In the genomic region with DNA sequence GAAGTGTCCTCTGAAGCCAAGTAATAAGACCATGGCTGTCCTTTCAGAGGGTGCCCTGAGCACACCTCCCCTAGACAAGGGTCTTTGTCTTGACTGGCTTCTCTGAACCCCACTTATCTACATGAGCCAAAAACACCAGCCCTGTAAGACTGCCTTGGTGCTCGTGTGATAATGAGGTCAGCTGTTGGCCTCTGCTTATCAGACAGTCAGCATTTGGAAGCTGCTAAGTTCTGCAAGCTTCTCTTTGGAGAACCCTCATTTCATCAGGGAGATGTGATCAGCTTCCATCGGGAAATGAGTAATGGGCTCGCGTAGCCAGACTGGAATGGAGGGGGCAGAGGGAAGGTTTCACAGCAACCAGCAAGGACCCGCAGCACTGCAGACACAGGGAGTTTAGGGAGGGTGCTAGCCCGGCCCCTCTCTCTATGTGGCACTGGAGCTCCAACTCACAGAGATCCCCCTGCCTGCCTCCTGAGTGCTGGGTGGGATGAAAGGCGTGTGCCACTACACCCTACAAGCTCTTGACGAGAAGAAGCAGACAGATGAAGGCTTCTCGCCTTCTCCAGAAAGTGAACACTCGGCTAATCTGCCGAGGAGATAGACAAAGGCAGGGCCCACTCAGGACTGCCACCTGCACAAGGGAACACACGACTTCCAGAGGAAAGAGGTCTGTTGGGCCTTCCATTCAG, we compare ENCODE assay signal across 15 mouse cellular contexts. TPM values are rescaled to one million over a fixed set of nuclear protein-coding genes. Genes with fewer than 3 reads are reported as not detected.
A peak's percentile ranks its signal among the peaks of the same experiment; 100 is the strongest.
DNase-seq lines count a peak whose midpoint lies in the region; ATAC-seq and TF ChIP-seq lines count a peak whose summit lies in the region.
"Had no signal": no experiment of that assay in that cellular context is flagged by ENCODE, and none has a peak within 500 bp of the region (broad histone marks: within the 10 kb centered on the region; RNA-seq: fewer than 3 reads in every experiment).

No protein-coding gene starts in this region.

- peak overlapping the region; percentile 78 for H3K27ac ChIP-seq in heart, embryonic 11.5 days (ENCODE audit: low read depth, low read length)
- H3K27ac ChIP-seq in spleen, adult 2 months (ENCODE audit: insufficient read depth, low read length) = peak overlapping the region; percentile 55; the same call in 1 of the 2 replicates
- H3K27ac ChIP-seq in liver, embryonic 12.5 days = peak overlapping the region; percentile 99
- H3K27ac ChIP-seq: hindbrain, embryonic 15.5 days had no signal

- H3K4me2 ChIP-seq in heart, embryonic 11.5 days = peak overlapping the region; percentile 49
- peak overlapping the region; percentile 87 for H3K4me2 ChIP-seq in liver, embryonic 12.5 days
- H3K4me2 ChIP-seq: hindbrain, embryonic 15.5 days had no signal

- H3K4me3 ChIP-seq in heart, embryonic 11.5 days (ENCODE audit: low read depth, low read length) = peak overlapping the region; percentile 10; the same call in 1 of the 2 replicates
- H3K4me3 ChIP-seq in spleen, adult 2 months (ENCODE audit: extremely low read depth, insufficient read depth, insufficient read length) = no peak overlapping the region
- H3K4me3 ChIP-seq in liver, embryonic 12.5 days = peak overlapping the region; percentile 70
- H3K4me3 ChIP-seq: hindbrain, embryonic 15.5 days had no signal

- no peaks in the 10 kb centered on the region for H3K9me3 ChIP-seq in heart, embryonic 11.5 days (replicated peaks; ENCODE audit: control insufficient read depth, low read length)
- H3K9me3 ChIP-seq in liver, embryonic 12.5 days (replicated peaks) = no peaks in the 10 kb centered on the region
- H3K9me3 ChIP-seq: hindbrain, embryonic 15.5 days had no signal

- no peak for TF ChIP-seq CTCF in spleen, adult 2 months (IDR thresholded peaks at IDR 0.05; ENCODE audit: extremely low read depth, insufficient read depth, insufficient read length, insufficient replicate concordance)

- intact Hi-C loops in heart, postnatal 36 days (cut with DNase I) = no loop called here

- 50% methylated on average over 12 of the region's 12 CpGs for WGBS in heart, embryonic 11.5 days (ENCODE audit: insufficient replicate concordance)
- 82% methylated on average over 12 of the region's 12 CpGs for WGBS in spleen, adult 2 months
- WGBS in liver, embryonic 12.5 days (ENCODE audit: insufficient replicate concordance) = 25% methylated on average over 12 of the region's 12 CpGs

- ATAC-seq in heart, embryonic 11.5 days (replicated peaks; ENCODE audit: insufficient number of reproducible peaks, low FRiP score, low TSS enrichment) = peak; percentile 86
- peak; percentile 86 for ATAC-seq in liver, embryonic 12.5 days

- DNase-seq in heart, postnatal 36 days = no peak
- DNase-seq in spleen, adult 2 months (ENCODE audit: low read depth in 1 of 2, low spot score in 2 of 2) = no peak
- no peak for DNase-seq in spleen, adult 18-20 months
- DNase-seq in spleen, postnatal 36 days (ENCODE audit: low spot score in 2 of 2) = peak; percentile 32 to 68
- DNase-seq in frontal cortex, adult 2 months (ENCODE audit: extremely low spot score in 1 of 2, low spot score in 1 of 2) = no peak
- DNase-seq in thymus, postnatal 25 days = no peak
- DNase-seq: adrenal gland, postnatal 14 days; gastrocnemius, postnatal 25 days had no signal

- no peak for TF ChIP-seq POLR2A in spleen, adult 2 months (IDR thresholded peaks at IDR 0.05; ENCODE audit: low read depth, low read length)

- H3K27me3 ChIP-seq in heart, embryonic 11.5 days (ENCODE audit: control insufficient read depth, insufficient read depth, low read length) = no peaks in the 10 kb centered on the region
- H3K27me3 ChIP-seq in spleen, adult 2 months (ENCODE audit: control insufficient read depth, insufficient read depth, low read length) = no peaks in the 10 kb centered on the region
- H3K27me3 ChIP-seq in liver, embryonic 12.5 days (replicated peaks) = no peaks in the 10 kb centered on the region
- H3K27me3 ChIP-seq: hindbrain, embryonic 15.5 days had no signal

- no peaks in the 10 kb centered on the region for H3K36me3 ChIP-seq in heart, embryonic 11.5 days (ENCODE audit: control insufficient read depth, insufficient read depth, low read length)
- peaks cover 10% of the 10 kb centered on the region for H3K36me3 ChIP-seq in spleen, adult 2 months (ENCODE audit: control insufficient read depth, insufficient read depth, low read length)
- H3K36me3 ChIP-seq in liver, embryonic 12.5 days = peaks cover 74% of the 10 kb centered on the region

- H3K4me1 ChIP-seq in heart, embryonic 11.5 days (ENCODE audit: control insufficient read depth, insufficient read depth, low read length) = peaks cover 6% of the 10 kb centered on the region; the same call in 1 of the 2 replicates
- H3K4me1 ChIP-seq in spleen, adult 2 months (ENCODE audit: control insufficient read depth, insufficient read depth, insufficient read length) = no peaks in the 10 kb centered on the region
- peaks cover 71% of the 10 kb centered on the region for H3K4me1 ChIP-seq in liver, embryonic 12.5 days
- H3K4me1 ChIP-seq: hindbrain, embryonic 15.5 days had no signal

- H3K9ac ChIP-seq in heart, embryonic 11.5 days (ENCODE audit: low read depth, low read length) = no peak overlapping the region; the same call in 1 of the 2 replicates
- peak overlapping the region; percentile 76 for H3K9ac ChIP-seq in liver, embryonic 12.5 days
- H3K9ac ChIP-seq: hindbrain, embryonic 15.5 days had no signal

RNA-seq across cellular contexts. Expression of a gene that starts 11.0 kb away (rescaled TPM):
- polyA plus RNA-seq in heart, embryonic 11.5 days (2014; fragmentation: Nextera tagmentation; extraction: Ambion mirVana) = 100 and 102 TPM in 2 replicates
- total RNA-seq in heart, postnatal 36 days (2021) = 10 to 100 TPM; 50.5 to 51.8 TPM
- 12.3 and 15.2 TPM in 2 replicates for polyA plus RNA-seq in spleen, adult 2 months (2012; rRNA removed)
- polyA plus RNA-seq in liver, embryonic 12.5 days (2016; fragmentation: Nextera tagmentation; extraction: Ambion mirVana) = 132 and 135 TPM in 2 replicates
- polyA plus RNA-seq in frontal cortex, adult 2 months (2012; rRNA removed) = 116 and 117 TPM in 2 replicates

RNA-seq across cellular contexts. Expression of a gene that starts 11.7 kb away (rescaled TPM):
- 53.0 and 53.6 TPM in 2 replicates for polyA plus RNA-seq in heart, embryonic 11.5 days (2014; fragmentation: Nextera tagmentation; extraction: Ambion mirVana)
- 10 to 100 TPM; 20.9 to 21.7 TPM for total RNA-seq in heart, postnatal 36 days (2021)
- 23.1 and 26.6 TPM in 2 replicates for polyA plus RNA-seq in spleen, adult 2 months (2012; rRNA removed)
- polyA plus RNA-seq in liver, embryonic 12.5 days (2016; fragmentation: Nextera tagmentation; extraction: Ambion mirVana) = 180 and 189 TPM in 2 replicates
- 36.1 and 36.7 TPM in 2 replicates for polyA plus RNA-seq in frontal cortex, adult 2 months (2012; rRNA removed)

RNA-seq across cellular contexts. Expression of a gene that starts 18.3 kb away (rescaled TPM):
- polyA plus RNA-seq in heart, embryonic 11.5 days (2014; fragmentation: Nextera tagmentation; extraction: Ambion mirVana) = 0.11 and 0.23 TPM in 2 replicates
- not detected for total RNA-seq in heart, postnatal 36 days (2021)
- 0.07 TPM in 1 of 2 replicates, not detected in the other for polyA plus RNA-seq in spleen, adult 2 months (2012; rRNA removed)
- not detected in 2 replicates for polyA plus RNA-seq in liver, embryonic 12.5 days (2016; fragmentation: Nextera tagmentation; extraction: Ambion mirVana)
- 0.19 and 0.24 TPM in 2 replicates for polyA plus RNA-seq in frontal cortex, adult 2 months (2012; rRNA removed)
- total RNA-seq: adrenal gland, postnatal 14 days; gastrocnemius, postnatal 25 days; left cerebral cortex, postnatal 10 days had no signal
- polyA plus RNA-seq: heart, embryonic 16.5 days; kidney, embryonic 14.5 days; lung, embryonic 16.5 days had no signal

Comparison
In these comparisons a context has a peak if more than half of its experiments do, and no peak if none do; other contexts are left out.
1. DNase-seq: peak in spleen, postnatal 36 days (2 of 2); none in heart, postnatal 36 days (0 of 2), spleen, adult 2 months (0 of 2), spleen, adult 18-20 months (0 of 2), frontal cortex, adult 2 months (0 of 2) and thymus, postnatal 25 days (single experiment).
2. Peak in every context shown above with its lines, with median percentiles within 50 percentile points of each other: H3K27ac ChIP-seq.